Mouse (Mus musculus) ES-Bruce4 (cell line): ENCODE results near the gene Prl2c5.
"Not testable (repeated sequence)": the region's sequence is repeated elsewhere in the genome, so short reads cannot be mapped to it uniquely, and the experiment has no call there.

Experiments used
- CTCF ChIP-seq: IDR thresholded peaks from one replicate; pipeline ENCODE4 v1.8.1; 2011; ENCODE audit warnings: low read depth, low read length
- EP300 ChIP-seq: IDR thresholded peaks from 2 replicates; pipeline ENCODE4 v1.6.1; 2011; ENCODE audit warnings: low read depth, low read length; ENCODE audit not compliant: insufficient read depth
- POLR2A ChIP-seq: IDR thresholded peaks from one replicate; pipeline ENCODE4 v1.8.1; 2011; ENCODE audit warnings: low read length; ENCODE audit not compliant: insufficient read depth

DNA sequence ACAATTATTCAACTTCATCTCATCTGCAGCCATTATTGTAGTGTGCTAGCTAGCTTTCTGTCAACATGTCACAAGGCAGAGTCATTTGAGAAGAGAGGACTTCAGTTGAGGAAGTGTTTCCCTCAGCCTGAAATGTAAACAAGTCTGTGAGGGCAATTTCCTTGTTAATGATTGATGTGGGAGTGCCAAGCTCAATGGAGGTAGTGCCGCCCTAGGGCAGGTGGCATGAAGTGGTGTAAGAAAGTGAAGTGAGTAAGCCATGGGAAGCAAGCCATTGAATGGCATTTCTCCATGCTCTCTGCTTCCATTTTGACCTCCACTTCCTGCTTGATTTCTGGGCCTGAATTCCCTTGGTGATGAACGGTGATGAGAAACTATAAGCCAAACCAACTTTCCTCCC, 33.8 kb downstream of the Prl2c5 start:
- not testable (repeated sequence) for TF ChIP-seq CTCF, POLR2A, EP300
